Mouse (Mus musculus) heart, embryonic 12.5 days (tissue): ENCODE data around the gene Slc7a6. TPM values are rescaled to one million over a fixed set of nuclear protein-coding genes. Genes with fewer than 3 reads are reported as not detected.

Experiments used
- ATAC-seq: fragments of 200-750 bp; cut with Nextera tagmentation; 2 replicates; pipeline ENCODE4 v1.8.0; 2017; ENCODE audit warnings: moderate TSS enrichment, moderate library complexity; ENCODE audit not compliant: insufficient number of reproducible peaks, low FRiP score
- H3K27ac ChIP-seq: fragments of 300-500 bp; sonication (generic); 2 replicates; pipeline ENCODE4 v1.5.1; 2016; ENCODE audit warnings: mild to moderate bottlenecking, moderate library complexity; ENCODE audit not compliant: poor library complexity, severe bottlenecking
- H3K27me3 ChIP-seq: fragments of 300-500 bp; sonication (generic); replicated peaks from 2 replicates; pipeline ENCODE4 v1.6.1; 2016; ENCODE audit warnings: mild to moderate bottlenecking, moderate library complexity
- H3K36me3 ChIP-seq: fragments of 300-500 bp; sonication (generic); 2 replicates; pipeline ENCODE4 v1.6.1; 2016; ENCODE audit warnings: mild to moderate bottlenecking, moderate library complexity
- H3K4me1 ChIP-seq: fragments of 300-500 bp; sonication (generic); replicated peaks from 2 replicates; pipeline ENCODE4 v1.6.1; 2016; ENCODE audit warnings: mild to moderate bottlenecking
- H3K4me2 ChIP-seq: fragments of 300-500 bp; sonication (generic); 2 replicates; pipeline ENCODE4 v1.6.1; 2016; ENCODE audit warnings: mild to moderate bottlenecking, moderate library complexity
- H3K4me3 ChIP-seq: fragments of 300-500 bp; sonication (generic); 2 replicates; pipeline ENCODE4 v1.5.1; 2016; ENCODE audit warnings: mild to moderate bottlenecking
- H3K9ac ChIP-seq: fragments of 300-500 bp; sonication (generic); 2 replicates; pipeline ENCODE4 v1.6.1; 2016; ENCODE audit warnings: mild to moderate bottlenecking, moderate library complexity
- H3K9me3 ChIP-seq: fragments of 300-500 bp; sonication (generic); replicated peaks from 2 replicates; pipeline ENCODE4 v1.6.1; 2016; ENCODE audit warnings: mild to moderate bottlenecking, moderate library complexity
- WGBS: fragments of 180-500 bp; shearing (Covaris S2); methylation state at CpG from one replicate; pipeline ENCODE4 v1.1.7; 2016; 5-methylcytosine and 5-hydroxymethylcytosine counted together
- polyA plus RNA-seq: library from polyadenylated mRNA; unstranded; fragments of >200 nt; fragmentation: Nextera tagmentation; extraction: Ambion mirVana; gene quantifications from 2 replicates; pipeline ENCODE4 v1.2.1, GENCODE M21; 2016

The Slc7a6 gene
- polyA plus RNA-seq, 1 experiment from 2014 or later, result 35.4 TPM

DNA sequence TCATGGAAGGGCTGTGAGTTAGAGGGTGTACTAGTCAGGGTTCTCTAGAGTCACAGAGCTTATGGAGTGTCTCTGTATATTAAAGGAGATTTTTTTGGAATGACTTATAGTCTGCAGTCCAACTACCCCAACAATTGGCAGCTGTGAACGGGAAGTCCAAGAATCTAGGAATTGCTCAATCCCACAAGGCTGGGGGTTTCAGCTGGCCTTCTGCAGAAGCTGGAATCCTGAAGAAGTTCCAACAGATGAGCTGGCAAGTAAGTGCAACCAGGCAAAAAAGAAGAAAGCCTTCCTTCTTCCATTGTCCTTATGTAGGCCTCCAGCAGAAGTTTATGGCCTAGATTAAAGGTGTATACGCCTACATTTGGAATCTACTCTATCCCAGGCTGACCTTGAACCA, 23.3 kb upstream of the Slc7a6 start:
- no peaks in the 10 kb centered on the region for H3K4me1 ChIP-seq
- no peaks in the 10 kb centered on the region for H3K36me3 ChIP-seq
- ATAC-seq, result no peak
- no peak overlapping the region for H3K9ac ChIP-seq
- WGBS, result 90% methylated on average over 2 of the region's 2 CpGs
- no peaks in the 10 kb centered on the region for H3K9me3 ChIP-seq
- no peak overlapping the region for H3K4me3 ChIP-seq
- no peak overlapping the region for H3K4me2 ChIP-seq
- no peaks in the 10 kb centered on the region for H3K27me3 ChIP-seq
- H3K27ac ChIP-seq, result no peak overlapping the region

DNA sequence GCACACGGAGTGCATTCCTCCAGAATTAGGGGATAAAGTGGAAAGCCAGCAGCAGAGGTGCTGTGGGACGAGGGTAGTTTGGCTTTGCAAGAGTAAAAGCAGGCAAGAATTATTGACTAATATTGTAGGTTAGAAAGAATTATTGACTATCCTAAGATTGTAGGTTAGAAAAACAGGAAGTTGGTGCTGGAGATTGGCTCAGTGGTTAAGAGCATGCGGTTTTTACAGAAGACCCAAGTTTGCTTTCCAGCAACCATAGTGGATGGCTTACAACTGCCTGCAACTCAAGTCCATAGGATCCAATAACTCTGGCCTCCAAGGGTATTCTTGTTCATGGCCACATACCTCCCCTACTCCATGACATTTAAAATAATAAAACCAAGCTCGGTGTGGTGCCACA, 22.6 kb upstream of the Slc7a6 start:
- Histone ChIP-seq H3K4me1 (peaks cover 7% of the 10 kb centered on the region), H3K9ac (no peak overlapping the region), H3K27me3 (no peaks in the 10 kb centered on the region), H3K27ac (no peak overlapping the region), H3K9me3 (no peaks in the 10 kb centered on the region), H3K4me3 (no peak overlapping the region), H3K4me2 (no peak overlapping the region), H3K36me3 (no peaks in the 10 kb centered on the region)
- ATAC-seq, result no peak
- WGBS, result 84% methylated on average over 4 of the region's 4 CpGs

DNA sequence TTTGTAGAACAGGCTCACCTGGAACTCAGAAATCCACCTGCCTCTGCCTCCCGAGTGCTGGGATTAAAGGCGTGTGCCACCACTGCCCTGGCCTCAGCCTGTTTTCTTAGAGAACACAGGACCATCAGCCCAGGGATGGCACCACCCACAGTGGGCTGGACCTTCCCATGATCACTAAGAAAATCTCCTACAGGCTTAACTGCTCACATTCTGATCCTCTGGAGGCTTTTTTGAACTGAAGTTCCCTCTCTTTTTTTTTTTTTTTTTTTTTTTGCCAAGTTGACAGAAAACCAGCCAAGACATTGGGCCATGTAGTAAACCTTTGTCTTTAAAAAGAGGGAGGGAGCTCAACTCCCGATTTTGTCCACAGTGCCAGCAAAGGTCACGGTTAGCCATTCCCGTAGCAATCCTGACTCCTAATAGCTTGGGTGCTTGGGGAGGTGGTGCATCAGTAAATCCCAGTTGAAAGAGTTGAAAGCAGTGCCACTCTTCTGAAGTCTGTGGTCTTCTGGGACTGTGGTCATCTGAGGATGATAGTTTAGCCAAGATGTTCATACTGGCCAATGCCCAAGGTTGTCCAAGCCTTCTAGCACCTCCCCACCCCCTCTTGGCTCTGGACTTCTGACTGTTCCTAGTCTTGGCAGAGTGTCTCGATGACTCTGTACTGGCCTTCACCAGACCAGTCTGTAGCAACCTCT, 20.6 kb upstream of the Slc7a6 start:
- Histone ChIP-seq H3K36me3 (no peaks in the 10 kb centered on the region), H3K9ac (no peak overlapping the region), H3K27me3 (no peaks in the 10 kb centered on the region), H3K27ac (no peak overlapping the region), H3K4me3 (no peak overlapping the region), H3K9me3 (no peaks in the 10 kb centered on the region), H3K4me1 (peaks cover 23% of the 10 kb centered on the region), H3K4me2 (no peak overlapping the region)
- 78% methylated on average over 6 of the region's 6 CpGs for WGBS
- ATAC-seq, result no peak

DNA sequence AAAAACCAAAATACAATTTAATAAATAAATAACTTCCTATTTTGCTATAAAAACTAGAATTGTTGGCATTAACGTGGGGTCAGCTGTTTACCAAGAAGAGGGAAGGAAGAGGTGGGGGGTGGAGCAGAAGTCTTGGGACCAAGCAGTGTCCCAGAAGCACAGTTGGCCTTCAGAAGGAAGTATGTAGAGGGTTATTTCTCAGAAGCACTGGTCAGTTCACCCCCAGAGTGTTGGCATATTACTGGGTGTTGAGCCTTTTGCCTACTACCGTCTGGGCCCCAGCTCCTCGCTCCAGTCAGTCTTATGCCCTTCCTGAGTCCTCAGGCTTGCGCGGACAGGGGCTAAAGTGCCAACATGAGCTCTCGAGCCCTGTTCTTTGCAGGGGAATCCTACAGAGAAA, 19.6 kb upstream of the Slc7a6 start:
- Histone ChIP-seq H3K27ac (no peak overlapping the region), H3K27me3 (no peaks in the 10 kb centered on the region), H3K4me1 (peaks cover 30% of the 10 kb centered on the region), H3K9me3 (no peaks in the 10 kb centered on the region), H3K9ac (no peak overlapping the region), H3K36me3 (0 out of 2 replicates have a peak, but pooled peaks cover 4% of the 10 kb centered on the region), H3K4me2 (no peak overlapping the region), H3K4me3 (no peak overlapping the region)
- no peak for ATAC-seq
- WGBS, result 91% methylated on average over 6 of the region's 6 CpGs

DNA sequence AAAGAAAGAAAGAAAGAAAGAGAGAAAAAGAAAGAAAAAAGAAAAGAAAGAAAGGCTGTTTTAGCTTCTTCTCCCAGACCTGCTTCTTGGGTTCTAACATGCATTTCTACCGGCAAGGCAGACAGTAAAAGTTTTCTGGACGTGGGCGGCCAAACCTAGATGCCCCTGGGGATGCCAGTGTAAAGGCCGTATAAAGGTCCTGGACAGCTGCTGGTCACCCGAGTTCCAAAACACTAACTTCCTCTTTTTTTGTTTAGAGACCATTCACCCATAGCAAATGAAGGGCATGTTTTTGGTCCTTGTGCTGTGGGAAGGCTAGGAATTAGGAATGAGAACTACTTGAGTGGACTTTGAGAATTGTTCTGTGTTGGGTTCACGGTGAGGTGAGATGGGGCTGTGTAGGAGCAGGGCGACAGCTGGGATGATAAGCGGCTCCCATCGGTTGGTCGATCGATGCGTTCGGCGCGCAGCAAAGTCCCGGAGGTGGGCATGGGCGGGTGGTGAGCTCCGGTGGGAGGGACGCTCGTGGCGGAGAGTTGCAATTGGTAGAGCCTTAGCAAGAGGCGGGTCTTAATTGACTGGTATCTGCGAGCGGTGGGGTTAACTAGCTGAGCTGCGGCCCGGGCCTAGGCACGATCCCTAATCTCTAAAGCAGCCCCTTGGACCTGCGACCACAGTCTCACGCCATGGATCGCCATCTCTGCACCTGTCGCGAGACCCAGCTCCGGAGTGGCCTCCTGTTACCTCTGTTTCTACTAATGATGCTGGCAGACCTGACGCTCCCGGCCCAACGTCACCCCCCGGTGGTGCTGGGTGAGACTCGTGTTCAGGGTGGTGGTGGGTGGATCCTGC, 18.6 kb upstream of the Slc7a6 start, which contains the start of gene Pla2g15:
Gene Pla2g15 (plus strand): TSS at position 599 of the 852 bp plus-strand sequence.
- Histone ChIP-seq H3K4me3 (peak within 1 kb of the TSS; percentile 85), H3K36me3 (peaks cover 12% of the 10 kb centered on the region; the same call in 1 of the 2 replicates), H3K4me1 (peaks cover 30% of the 10 kb centered on the region), H3K9me3 (no peaks in the 10 kb centered on the region), H3K4me2 (peak within 1 kb of the TSS; percentile 81), H3K9ac (peak within 1 kb of the TSS; percentile 82), H3K27ac (peak within 1 kb of the TSS; percentile 8; the same call in 1 of the 2 replicates), H3K27me3 (no peaks in the 10 kb centered on the region)
- WGBS, result 3% methylated on average over 38 of the region's 38 CpGs
- ATAC-seq, result peak; percentile 95

DNA sequence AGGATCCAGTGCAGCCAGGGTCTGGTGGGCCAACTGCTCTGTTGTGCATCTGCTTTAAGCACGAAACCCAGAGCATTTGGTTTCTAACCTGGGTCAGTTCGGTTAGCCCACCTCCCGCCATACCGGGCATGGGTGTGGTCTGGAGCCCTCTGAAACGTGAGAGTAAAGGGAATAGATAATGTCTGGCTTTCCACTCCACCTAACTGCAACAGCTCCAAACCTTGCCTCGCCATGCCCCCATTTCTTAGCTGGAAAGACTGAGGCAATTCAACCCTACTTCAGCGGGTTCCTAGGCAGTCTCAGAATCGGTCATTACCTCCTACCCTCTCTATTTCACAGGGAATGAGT, 18.0 kb upstream of the Slc7a6 start:
- peak; percentile 31; the same call in 1 of the 2 replicates for ATAC-seq
- 18% methylated on average over 8 of the region's 8 CpGs for WGBS

DNA sequence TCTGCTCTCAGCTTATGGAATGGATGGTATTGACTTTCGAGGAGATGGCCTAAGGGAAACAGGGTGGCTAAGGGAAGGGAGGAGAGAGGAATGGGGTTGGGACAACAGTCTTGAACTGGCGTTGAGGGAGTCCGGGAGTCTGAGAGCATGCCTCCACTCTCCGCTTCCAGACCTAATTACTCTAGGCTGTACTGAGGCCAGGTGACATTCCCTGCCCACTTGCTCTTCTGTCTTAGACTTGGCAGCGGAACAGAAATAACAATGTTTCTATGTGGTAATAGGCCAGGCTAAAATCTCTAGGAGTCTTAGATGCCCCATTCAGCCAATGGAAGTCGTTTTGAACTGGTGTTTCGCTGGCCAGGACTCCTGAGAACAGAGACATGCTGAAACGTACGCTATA, 17.6 kb upstream of the Slc7a6 start:
- WGBS, result 81% methylated on average over 9 of the region's 9 CpGs
- no peak overlapping the region for H3K27ac ChIP-seq
- no peak for ATAC-seq

More for the DNA sequence above, 18.0 kb upstream of the Slc7a6 start:
- Histone ChIP-seq H3K36me3 (peaks cover 14% of the 10 kb centered on the region; the same call in 1 of the 2 replicates), H3K4me2 (peak overlapping the region; percentile 81), H3K27me3 (no peaks in the 10 kb centered on the region), H3K4me1 (peaks cover 30% of the 10 kb centered on the region), H3K27ac (no peak overlapping the region; the same call in 1 of the 2 replicates), H3K9ac (peak overlapping the region; percentile 82), H3K4me3 (peak overlapping the region; percentile 85), H3K9me3 (no peaks in the 10 kb centered on the region)

DNA sequence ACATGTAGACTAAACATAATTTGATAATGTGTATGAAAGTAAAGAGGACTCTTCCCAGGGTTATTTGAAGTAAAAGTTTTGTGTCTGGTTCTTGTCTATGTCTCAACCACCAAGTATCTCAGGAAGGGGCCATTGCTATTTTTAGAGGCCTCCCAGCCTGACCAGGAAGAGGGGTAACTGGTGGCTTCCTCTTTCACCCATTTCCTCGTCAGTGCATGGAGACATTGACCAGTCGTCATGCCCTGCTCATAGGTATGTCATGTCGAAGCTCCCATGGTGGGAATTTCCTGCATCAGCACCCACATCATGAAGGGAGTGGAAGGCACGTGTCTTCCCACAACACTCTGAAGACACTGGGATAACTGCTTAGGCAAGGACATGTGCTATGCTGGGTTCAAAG, 15.8 kb upstream of the Slc7a6 start:
- Histone ChIP-seq H3K27ac (no peak overlapping the region), H3K9me3 (no peaks in the 10 kb centered on the region), H3K36me3 (peaks cover 25% of the 10 kb centered on the region), H3K9ac (no peak overlapping the region), H3K27me3 (no peaks in the 10 kb centered on the region), H3K4me3 (no peak overlapping the region), H3K4me1 (peaks cover 30% of the 10 kb centered on the region), H3K4me2 (no peak overlapping the region)
- ATAC-seq, result no peak
- 32% methylated on average over 4 of the region's 4 CpGs for WGBS

More for the DNA sequence above, 17.6 kb upstream of the Slc7a6 start:
- H3K27me3 ChIP-seq, result no peaks in the 10 kb centered on the region
- H3K36me3 ChIP-seq, result peaks cover 16% of the 10 kb centered on the region
- peak overlapping the region; percentile 81 for H3K4me2 ChIP-seq
- H3K9me3 ChIP-seq, result no peaks in the 10 kb centered on the region
- peak overlapping the region; percentile 82; the same call in 1 of the 2 replicates for H3K9ac ChIP-seq
- H3K4me3 ChIP-seq, result peak overlapping the region; percentile 85
- peaks cover 30% of the 10 kb centered on the region for H3K4me1 ChIP-seq

DNA sequence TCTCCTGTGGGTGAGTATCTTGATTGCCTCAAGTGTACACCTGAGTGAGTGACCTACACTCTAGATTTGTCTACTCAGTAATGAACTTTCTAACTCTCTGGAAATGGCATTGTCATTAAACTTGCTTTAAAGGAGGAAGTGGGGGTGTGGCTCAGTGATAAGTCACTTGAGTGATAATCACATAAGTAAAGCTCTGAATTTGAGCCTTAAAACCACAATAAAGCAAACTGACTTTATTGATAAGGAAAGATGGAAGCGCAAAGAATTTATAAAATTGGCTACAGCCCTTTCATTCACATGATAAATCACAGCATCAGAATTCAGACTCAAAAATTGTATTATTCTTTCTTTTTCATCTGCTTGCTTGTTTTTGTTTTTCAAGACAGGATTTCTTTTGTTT, 11.2 kb upstream of the Slc7a6 start:
- no peak for ATAC-seq
- Histone ChIP-seq H3K4me2 (no peak overlapping the region), H3K9ac (no peak overlapping the region), H3K27ac (no peak overlapping the region), H3K4me1 (peaks cover 15% of the 10 kb centered on the region), H3K4me3 (no peak overlapping the region), H3K27me3 (no peaks in the 10 kb centered on the region), H3K36me3 (peaks cover 56% of the 10 kb centered on the region), H3K9me3 (no peaks in the 10 kb centered on the region)
- WGBS, result 91% methylated on average over 1 of the region's 1 CpGs

DNA sequence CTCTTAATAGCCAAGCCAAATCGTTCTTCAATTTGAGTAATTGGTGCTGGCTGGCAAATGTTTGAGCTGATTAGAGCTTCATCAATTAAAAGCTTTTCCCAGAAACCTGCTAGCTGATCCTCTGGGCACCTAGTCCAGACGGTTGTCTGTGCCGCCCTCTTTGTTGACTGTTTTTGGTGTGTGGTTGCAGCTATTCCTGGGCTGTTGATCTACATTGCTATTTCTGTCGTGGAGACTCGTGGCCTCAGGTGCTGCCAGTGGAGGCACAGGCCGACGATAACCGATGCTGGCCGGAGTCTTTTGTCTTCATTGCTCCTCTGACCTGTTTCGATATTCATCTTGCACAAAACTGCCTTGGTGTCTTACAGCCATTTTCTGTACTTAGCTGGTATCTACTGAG, 10.3 kb upstream of the Slc7a6 start:
- H3K36me3 ChIP-seq, result peaks cover 65% of the 10 kb centered on the region
- WGBS, result 63% methylated on average over 10 of the region's 10 CpGs

DNA sequence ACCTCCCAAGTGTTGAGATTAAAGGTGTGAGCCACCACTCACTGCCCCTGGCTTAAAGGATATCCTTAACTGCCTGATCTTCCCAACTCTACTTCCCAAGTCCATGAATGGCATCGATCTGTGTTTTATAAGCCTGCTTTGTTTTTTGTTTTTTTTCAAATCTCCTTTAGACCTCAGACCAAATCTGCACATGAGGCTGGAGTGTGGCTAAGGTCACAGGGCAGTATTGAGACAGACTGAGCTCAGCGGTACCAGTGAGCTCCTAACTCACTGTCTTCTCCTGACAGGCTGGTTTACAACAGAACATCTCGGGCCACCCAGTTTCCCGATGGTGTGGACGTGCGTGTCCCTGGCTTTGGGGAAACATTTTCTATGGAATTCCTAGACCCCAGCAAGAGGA, 8.8 kb upstream of the Slc7a6 start:
- H3K4me2 ChIP-seq, result no peak overlapping the region
- ATAC-seq, result no peak
- H3K27me3 ChIP-seq, result no peaks in the 10 kb centered on the region
- WGBS, result 83% methylated on average over 6 of the region's 6 CpGs
- H3K9me3 ChIP-seq, result no peaks in the 10 kb centered on the region
- H3K36me3 ChIP-seq, result peaks cover 66% of the 10 kb centered on the region
- no peak overlapping the region for H3K4me3 ChIP-seq
- no peak overlapping the region for H3K27ac ChIP-seq
- 0 out of 2 replicates have a peak, but pooled peaks cover 2% of the 10 kb centered on the region for H3K4me1 ChIP-seq
- H3K9ac ChIP-seq, result no peak overlapping the region

More for the DNA sequence above, 10.3 kb upstream of the Slc7a6 start:
- H3K9me3 ChIP-seq, result no peaks in the 10 kb centered on the region
- ATAC-seq, result no peak
- no peak overlapping the region for H3K4me3 ChIP-seq
- H3K27ac ChIP-seq, result no peak overlapping the region
- peaks cover 5% of the 10 kb centered on the region; the same call in 1 of the 2 replicates for H3K4me1 ChIP-seq
- H3K27me3 ChIP-seq, result no peaks in the 10 kb centered on the region
- no peak overlapping the region for H3K9ac ChIP-seq
- no peak overlapping the region for H3K4me2 ChIP-seq
